Mouse (Mus musculus) lung, adult 2 months (tissue): Measurements from ENCODE around the gene Rnf34.

ENCODE experiments used
- CTCF ChIP-seq: fragments of 200-500 bp; IDR thresholded peaks from 2 replicates; pipeline ENCODE4 v1.5.1; 2011; ENCODE audit warnings: mild to moderate bottlenecking, low read length, control low read depth; ENCODE audit not compliant: insufficient read depth
- POLR2A ChIP-seq: fragments of 200-500 bp; IDR thresholded peaks from 2 replicates; pipeline ENCODE4 v1.6.1; 2011; ENCODE audit warnings: low read depth, mild to moderate bottlenecking, control low read depth, low read length, borderline replicate concordance; ENCODE audit errors: extremely low read depth

- TF ChIP-seq CTCF (no peak), POLR2A (no peak)
Observed at GRCm38 (mm10) chr5:122823976-122824375, 25.9 kb upstream of the Rnf34 start.
